21 mouse cellular contexts compared by ENCODE assay signal in genomic region chr5:144263082-144263481, GRCm38 (mm10). TPM values are rescaled to one million over a fixed set of nuclear protein-coding genes. Genes with fewer than 3 reads are reported as not detected.
DNase-seq lines count a peak whose midpoint lies in the region; ATAC-seq and TF ChIP-seq lines count a peak whose summit lies in the region.
"Had no signal": no experiment of that assay in that cellular context is flagged by ENCODE, and none has a peak within 500 bp of the region (broad histone marks: within the 10 kb centered on the region; RNA-seq: fewer than 3 reads in every experiment).

No protein-coding gene starts in this region.

- WGBS in heart, embryonic 15.5 days, result 41% methylated on average over 9 of the region's 9 CpGs
- WGBS in lung, embryonic 14.5 days, result 57% methylated on average over 9 of the region's 9 CpGs

- intact Hi-C loops in heart, postnatal 10 days (cut with DNase I), result no loop called here

- no peak for TF ChIP-seq CTCF in lung, embryonic 14.5 days (IDR thresholded peaks at IDR 0.05; ENCODE audit: low read depth)

- H3K9ac ChIP-seq in heart, embryonic 15.5 days, result 0 out of 2 replicates have a peak overlapping the region, but pooled peaks have one; percentile 15
- H3K9ac ChIP-seq in lung, embryonic 14.5 days, result no peak overlapping the region
- H3K9ac ChIP-seq: hindbrain, embryonic 15.5 days; intestine, embryonic 15.5 days; limb, embryonic 13.5 days; liver, embryonic 14.5 days; midbrain, embryonic 12.5 days; neural tube, embryonic 12.5 days had no signal

- peak overlapping the region; percentile 48 for H3K27ac ChIP-seq in heart, embryonic 15.5 days
- no peak overlapping the region for H3K27ac ChIP-seq in lung, embryonic 14.5 days (ENCODE audit: low read depth)
- H3K27ac ChIP-seq: embryonic facial prominence, embryonic 10.5 days; gastrocnemius, adult 2 months; hindbrain, embryonic 15.5 days; intestine, embryonic 15.5 days; kidney, postnatal 0 days; limb, embryonic 13.5 days; liver, embryonic 14.5 days; midbrain, embryonic 12.5 days; neural tube, embryonic 12.5 days had no signal

- ATAC-seq in heart, embryonic 15.5 days (replicated peaks; ENCODE audit: insufficient number of reproducible peaks, insufficient read depth, low FRiP score, low read depth), result no peak
- ATAC-seq in lung, embryonic 14.5 days (ENCODE audit: insufficient read depth), result no peak
- ATAC-seq: intestine, embryonic 15.5 days; Patski had no signal

- peaks cover 20% of the 10 kb centered on the region for H3K36me3 ChIP-seq in heart, embryonic 15.5 days
- peaks cover 58% of the 10 kb centered on the region for H3K36me3 ChIP-seq in lung, embryonic 14.5 days (ENCODE audit: insufficient read depth)

- H3K9me3 ChIP-seq in heart, embryonic 15.5 days (replicated peaks), result no peaks in the 10 kb centered on the region
- H3K9me3 ChIP-seq in lung, embryonic 14.5 days (ENCODE audit: low read depth, low read length), result no peaks in the 10 kb centered on the region
- H3K9me3 ChIP-seq: embryonic facial prominence, embryonic 10.5 days; hindbrain, embryonic 15.5 days; intestine, embryonic 15.5 days; limb, embryonic 13.5 days; midbrain, embryonic 12.5 days; neural tube, embryonic 12.5 days had no signal

- no peak overlapping the region for H3K4me3 ChIP-seq in heart, embryonic 15.5 days
- no peak overlapping the region for H3K4me3 ChIP-seq in lung, embryonic 14.5 days (ENCODE audit: low read depth, low read length)
- H3K4me3 ChIP-seq: embryonic facial prominence, embryonic 10.5 days; gastrocnemius, adult 2 months; hindbrain, embryonic 15.5 days; intestine, embryonic 15.5 days; limb, embryonic 13.5 days; midbrain, embryonic 12.5 days; neural tube, embryonic 12.5 days had no signal

- H3K4me1 ChIP-seq in heart, embryonic 15.5 days (replicated peaks), result peaks cover 70% of the 10 kb centered on the region
- no peaks in the 10 kb centered on the region for H3K4me1 ChIP-seq in lung, embryonic 14.5 days (ENCODE audit: insufficient read depth)

- no peak overlapping the region for H3K4me2 ChIP-seq in heart, embryonic 15.5 days
- H3K4me2 ChIP-seq in lung, embryonic 14.5 days, result no peak overlapping the region
- H3K4me2 ChIP-seq: hindbrain, embryonic 15.5 days; intestine, embryonic 15.5 days; limb, embryonic 13.5 days; midbrain, embryonic 12.5 days; neural tube, embryonic 12.5 days had no signal

- H3K27me3 ChIP-seq in heart, embryonic 15.5 days, result no peaks in the 10 kb centered on the region
- H3K27me3 ChIP-seq in lung, embryonic 14.5 days (ENCODE audit: insufficient read depth, low read length), result no peaks in the 10 kb centered on the region
- H3K27me3 ChIP-seq: hindbrain, embryonic 15.5 days; intestine, embryonic 15.5 days; limb, embryonic 13.5 days; midbrain, embryonic 12.5 days; neural tube, embryonic 12.5 days; Patski had no signal

- peak; percentile 34 to 45 for DNase-seq in cerebellum, postnatal 25 days
- DNase-seq in cerebellum, adult 11 months, result no peak
- DNase-seq in heart, postnatal 10 days, result no peak
- DNase-seq in lung, embryonic 14.5 days, result peak; percentile 44
- no peak for DNase-seq in lung, postnatal 10 days
- DNase-seq in right cerebral cortex, postnatal 36 days (ENCODE audit: low spot score in 2 of 2), result no peak
- DNase-seq in adrenal gland, adult (ENCODE audit: inconsistent age in 2 of 2, low spot score in 1 of 2), result no peak
- DNase-seq: adrenal gland, postnatal 25 days; cerebellum, adult 18-20 months; gastrocnemius, adult 2 months; thymus, postnatal 36 days had no signal

RNA-seq across cellular contexts. Expression of gene Bri3, which starts 18.8 kb away (rescaled TPM):
- 153 and 183 TPM in 2 replicates for polyA plus RNA-seq in heart, embryonic 15.5 days (2015; fragmentation: Nextera tagmentation; extraction: Ambion mirVana)
- 100 to 1,000 TPM; 165 to 171 TPM for total RNA-seq in heart, postnatal 10 days (2021)
- 128 and 145 TPM in 2 replicates for polyA plus RNA-seq in lung, embryonic 14.5 days (2014; fragmentation: Nextera tagmentation; extraction: Ambion mirVana)

RNA-seq across cellular contexts. Expression of gene Tecpr1, which starts 39.7 kb away (rescaled TPM):
- polyA plus RNA-seq in heart, embryonic 15.5 days (2015; fragmentation: Nextera tagmentation; extraction: Ambion mirVana), result 13.9 and 19.5 TPM in 2 replicates
- 10 to 100 TPM; 31.2 to 32.4 TPM for total RNA-seq in heart, postnatal 10 days (2021)
- 17.0 and 19.3 TPM in 2 replicates for polyA plus RNA-seq in lung, embryonic 14.5 days (2014; fragmentation: Nextera tagmentation; extraction: Ambion mirVana)

Comparison
In these comparisons a context has a peak if more than half of its experiments do, and no peak if none do; other contexts are left out.
1. DNase-seq: peak in cerebellum, postnatal 25 days (2 of 2) and lung, embryonic 14.5 days (single experiment); none in cerebellum, adult 11 months (single experiment), heart, postnatal 10 days (0 of 2), lung, postnatal 10 days (single experiment), right cerebral cortex, postnatal 36 days (0 of 2) and adrenal gland, adult (0 of 2).